Mouse (Mus musculus): ENCODE results near the gene Pbxip1. TPM values are rescaled to one million over a fixed set of nuclear protein-coding genes. Genes with fewer than 3 reads are reported as not detected.

Pbxip1 gene
- polyA plus RNA-seq, 1 experiment from 2014 or later, result 39.2 TPM

GRCm38 (mm10) chr3:89411490-89412393 lies 24.8 kb upstream of the Pbxip1 start, which contains the start of gene Flad1:
Flad1 (minus strand) TSS chr3:89411870.
- ATAC-seq, result peak; percentile 99
- Histone ChIP-seq H3K9me3 (no peaks in the 10 kb centered on the region), H3K9ac (peak within 1 kb of the TSS; percentile 33), H3K4me2 (replicated peaks) (peak within 1 kb of the TSS; percentile 63), H3K4me3 (replicated peaks) (peak within 1 kb of the TSS; percentile 45), H3K27ac (peak within 1 kb of the TSS; percentile 6; the same call in 1 of the 2 replicates), H3K4me1 (replicated peaks) (0 out of 2 replicates have a peak, but pooled peaks cover 6% of the 10 kb centered on the region), H3K27me3 (replicated peaks) (no peaks in the 10 kb centered on the region), H3K36me3 (peaks cover 30% of the 10 kb centered on the region)
- 5% methylated on average over 28 of the region's 28 CpGs for WGBS

GRCm38 (mm10) chr3:89416158-89416557 lies 20.3 kb upstream of the Pbxip1 start:
- Histone ChIP-seq H3K4me3 (replicated peaks) (no peak overlapping the region), H3K27ac (no peak overlapping the region), H3K4me2 (replicated peaks) (no peak overlapping the region), H3K9me3 (no peaks in the 10 kb centered on the region), H3K27me3 (replicated peaks) (no peaks in the 10 kb centered on the region), H3K36me3 (peaks cover 23% of the 10 kb centered on the region), H3K9ac (no peak overlapping the region), H3K4me1 (replicated peaks) (peaks cover 16% of the 10 kb centered on the region)
- ATAC-seq, result no peak
- WGBS, result 95% methylated on average over 8 of the region's 8 CpGs

- Histone ChIP-seq H3K4me2 (replicated peaks) (peak overlapping the region; percentile 68), H3K27me3 (replicated peaks) (no peaks in the 10 kb centered on the region), H3K4me3 (replicated peaks) (peak overlapping the region; percentile 51), H3K9me3 (no peaks in the 10 kb centered on the region), H3K27ac (peak overlapping the region; percentile 97; the same call in 1 of the 2 replicates), H3K36me3 (peaks cover 23% of the 10 kb centered on the region), H3K4me1 (replicated peaks) (peaks cover 22% of the 10 kb centered on the region), H3K9ac (peak overlapping the region; percentile 62)
- no peak for ATAC-seq
- 17% methylated on average over 2 of the region's 2 CpGs for WGBS
Observed at GRCm38 (mm10) chr3:89417131-89417530, 19.4 kb upstream of the Pbxip1 start.

GRCm38 (mm10) chr3:89417840-89418169 lies 18.7 kb upstream of the Pbxip1 start:
- Histone ChIP-seq H3K9me3 (no peaks in the 10 kb centered on the region), H3K4me3 (replicated peaks) (peak overlapping the region; percentile 51), H3K9ac (peak overlapping the region; percentile 62), H3K36me3 (peaks cover 23% of the 10 kb centered on the region), H3K4me1 (replicated peaks) (peaks cover 27% of the 10 kb centered on the region), H3K27me3 (replicated peaks) (no peaks in the 10 kb centered on the region), H3K4me2 (replicated peaks) (peak overlapping the region; percentile 68), H3K27ac (peak overlapping the region; percentile 97)
- WGBS, result 0% methylated on average over 20 of the region's 20 CpGs
- ATAC-seq, result peak; percentile 46

GRCm38 (mm10) chr3:89418170-89418860 lies 18.2 kb upstream of the Pbxip1 start, which contains the start of the genes Cks1b and Shc1:
Cks1b (minus strand) TSS chr3:89418383.
Shc1 (plus strand) TSS chr3:89418443.
- WGBS, result under 1% methylated on average over 39 of the region's 39 CpGs

GRCm38 (mm10) chr3:89418861-89419250 lies 17.6 kb upstream of the Pbxip1 start:
- Histone ChIP-seq H3K27me3 (replicated peaks) (no peaks in the 10 kb centered on the region), H3K9me3 (no peaks in the 10 kb centered on the region), H3K36me3 (peaks cover 22% of the 10 kb centered on the region), H3K4me3 (replicated peaks) (peak overlapping the region; percentile 51), H3K9ac (peak overlapping the region; percentile 60), H3K4me2 (replicated peaks) (peak overlapping the region; percentile 84), H3K4me1 (replicated peaks) (peaks cover 37% of the 10 kb centered on the region), H3K27ac (peak overlapping the region; percentile 97)
- peak; percentile 48 for ATAC-seq
- under 1% methylated on average over 16 of the region's 16 CpGs for WGBS

More at GRCm38 (mm10) chr3:89418170-89418860, 18.2 kb upstream of the Pbxip1 start, which contains the start of the genes Cks1b and Shc1:
- H3K4me2 ChIP-seq (replicated peaks), result peak within 1 kb of the TSS; percentile 84
- no peaks in the 10 kb centered on the region for H3K27me3 ChIP-seq (replicated peaks)
- H3K9ac ChIP-seq, result peak within 1 kb of the TSS; percentile 62
- H3K36me3 ChIP-seq, result peaks cover 23% of the 10 kb centered on the region
- H3K27ac ChIP-seq, result peak within 1 kb of the TSS; percentile 97
- H3K9me3 ChIP-seq, result no peaks in the 10 kb centered on the region
- H3K4me1 ChIP-seq (replicated peaks), result peaks cover 32% of the 10 kb centered on the region
- H3K4me3 ChIP-seq (replicated peaks), result peak within 1 kb of the TSS; percentile 51
- ATAC-seq, result peak; percentile 95

- H3K9me3 ChIP-seq, result no peaks in the 10 kb centered on the region
- H3K9ac ChIP-seq, result peak overlapping the region; percentile 60
- ATAC-seq, result no peak
- H3K27ac ChIP-seq, result peak overlapping the region; percentile 97
- H3K4me2 ChIP-seq (replicated peaks), result peak overlapping the region; percentile 84
- peaks cover 19% of the 10 kb centered on the region for H3K36me3 ChIP-seq
- H3K4me1 ChIP-seq (replicated peaks), result peaks cover 45% of the 10 kb centered on the region
- WGBS, result 1% methylated on average over 9 of the region's 9 CpGs
- no peaks in the 10 kb centered on the region for H3K27me3 ChIP-seq (replicated peaks)
- H3K4me3 ChIP-seq (replicated peaks), result peak overlapping the region; percentile 51
Observed at GRCm38 (mm10) chr3:89419571-89419970, 16.9 kb upstream of the Pbxip1 start.

GRCm38 (mm10) chr3:89419981-89420380 lies 16.5 kb upstream of the Pbxip1 start:
- peak overlapping the region; percentile 51 for H3K4me3 ChIP-seq (replicated peaks)
- no peak for ATAC-seq
- H3K9me3 ChIP-seq, result no peaks in the 10 kb centered on the region
- no peaks in the 10 kb centered on the region for H3K27me3 ChIP-seq (replicated peaks)
- H3K27ac ChIP-seq, result peak overlapping the region; percentile 97
- 19% methylated on average over 3 of the region's 3 CpGs for WGBS
- H3K36me3 ChIP-seq, result peaks cover 16% of the 10 kb centered on the region
- peak overlapping the region; percentile 84 for H3K4me2 ChIP-seq (replicated peaks)
- H3K4me1 ChIP-seq (replicated peaks), result peaks cover 48% of the 10 kb centered on the region
- peak overlapping the region; percentile 60 for H3K9ac ChIP-seq

GRCm38 (mm10) chr3:89420421-89420820 lies 16.1 kb upstream of the Pbxip1 start:
- Histone ChIP-seq H3K9ac (no peak overlapping the region), H3K4me2 (replicated peaks) (peak overlapping the region; percentile 84), H3K27me3 (replicated peaks) (no peaks in the 10 kb centered on the region), H3K36me3 (peaks cover 16% of the 10 kb centered on the region), H3K4me1 (replicated peaks) (peaks cover 52% of the 10 kb centered on the region), H3K27ac (peak overlapping the region; percentile 91), H3K9me3 (no peaks in the 10 kb centered on the region), H3K4me3 (replicated peaks) (peak overlapping the region; percentile 48)
- WGBS, result 48% methylated on average over 2 of the region's 2 CpGs
- no peak for ATAC-seq

GRCm38 (mm10) chr3:89421002-89421774 lies 15.3 kb upstream of the Pbxip1 start:
- peak; percentile 64 for ATAC-seq
- no peaks in the 10 kb centered on the region for H3K9me3 ChIP-seq
- H3K4me2 ChIP-seq (replicated peaks), result peak overlapping the region; percentile 84
- 3% methylated on average over 11 of the region's 11 CpGs for WGBS
- H3K27me3 ChIP-seq (replicated peaks), result no peaks in the 10 kb centered on the region
- H3K27ac ChIP-seq, result peak overlapping the region; percentile 91
- peaks cover 52% of the 10 kb centered on the region for H3K4me1 ChIP-seq (replicated peaks)
- H3K36me3 ChIP-seq, result peaks cover 9% of the 10 kb centered on the region; the same call in 1 of the 2 replicates
- H3K9ac ChIP-seq, result peak overlapping the region; percentile 74
- peak overlapping the region; percentile 48 for H3K4me3 ChIP-seq (replicated peaks)

- ATAC-seq, result no peak
- Histone ChIP-seq H3K4me1 (replicated peaks) (peaks cover 52% of the 10 kb centered on the region), H3K36me3 (peaks cover 8% of the 10 kb centered on the region), H3K27me3 (replicated peaks) (no peaks in the 10 kb centered on the region), H3K4me3 (replicated peaks) (peak overlapping the region; percentile 48), H3K9ac (peak overlapping the region; percentile 74), H3K9me3 (no peaks in the 10 kb centered on the region), H3K4me2 (replicated peaks) (peak overlapping the region; percentile 84), H3K27ac (peak overlapping the region; percentile 91)
- WGBS, result 11% methylated on average over 22 of the region's 22 CpGs
Observed at GRCm38 (mm10) chr3:89421810-89422473, 14.6 kb upstream of the Pbxip1 start.
